Mouse (Mus musculus): ENCODE measurements at regions not wholly inside any gene's neighbourhood (a gene's known extent, or its start where the extent isn't known, plus 50 kb on each side); places are given as distances from the start of the nearest gene placed in this dataset.

DNA sequence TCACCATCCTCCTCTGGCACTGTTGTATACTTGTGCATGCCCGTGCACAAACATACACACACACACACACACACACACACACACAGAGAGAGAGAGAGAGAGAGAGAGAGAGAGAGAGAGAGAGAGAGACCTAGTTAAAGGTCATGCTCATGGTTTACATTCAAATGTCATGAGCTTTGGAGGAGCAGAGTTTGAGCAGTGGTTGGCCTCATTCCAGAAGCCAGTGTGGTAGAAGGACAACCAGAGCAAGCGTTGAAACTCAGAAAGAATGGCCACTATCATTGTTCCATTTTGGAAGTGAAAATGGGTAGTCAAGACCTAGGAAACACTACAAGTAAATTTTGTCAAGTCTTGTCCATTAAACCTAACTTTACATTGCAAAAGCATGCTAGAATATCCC is 79.6 kb upstream of the Frmd6 start:
- Histone ChIP-seq H3K36me3 (ENCODE audit: control insufficient read depth, insufficient read depth, low read length) (no peaks in the 10 kb centered on the region), H3K27ac (replicated peaks; ENCODE audit: low read depth, low read length) (no peak overlapping the region), H3K9me3 (ENCODE audit: control insufficient read depth, low read length) (no peaks in the 10 kb centered on the region), H3K4me2 (ENCODE audit: low read length) (no peak overlapping the region), H3K27me3 (ENCODE audit: control insufficient read depth, insufficient read depth, low read length) (no peaks in the 10 kb centered on the region), H3K9ac (replicated peaks; ENCODE audit: low read length) (no peak overlapping the region), H3K4me1 (ENCODE audit: control insufficient read depth, insufficient read depth, low read length) (no peaks in the 10 kb centered on the region), H3K4me3 (replicated peaks; ENCODE audit: low read depth, low read length) (no peak overlapping the region)
- ATAC-seq (ENCODE audit: low FRiP score, low TSS enrichment) (no peak), DNase-seq (no peak)
- 96% methylated on average over 2 of the region's 2 CpGs for WGBS

DNA sequence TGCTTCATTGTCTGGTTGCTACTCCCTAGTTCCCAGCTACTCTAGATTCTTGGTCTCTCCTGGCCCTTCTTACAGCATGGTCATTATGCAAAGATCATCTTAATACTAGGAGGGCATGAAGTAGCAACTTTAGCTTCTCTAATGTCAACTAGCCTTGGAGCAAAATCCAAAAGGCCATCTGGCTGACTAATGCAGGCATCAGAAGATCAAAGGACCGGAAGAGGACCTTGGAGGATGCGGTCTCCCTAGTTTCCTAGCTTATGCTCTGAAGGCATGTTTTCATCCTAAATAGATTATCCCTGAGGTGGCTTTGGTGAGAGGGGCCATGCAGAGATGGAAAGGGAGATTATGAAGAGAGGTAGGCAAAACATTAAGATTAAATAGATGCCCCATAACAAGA is 75.7 kb upstream of the Frmd6 start:
- no peak overlapping the region for H3K4me3 ChIP-seq (replicated peaks; ENCODE audit: low read depth, low read length)
- WGBS: 79% methylated on average over 2 of the region's 2 CpGs
- DNase-seq (no peak), ATAC-seq (ENCODE audit: low FRiP score, low TSS enrichment) (no peak)
- H3K9ac ChIP-seq (replicated peaks; ENCODE audit: low read length): no peak overlapping the region
- H3K9me3 ChIP-seq (ENCODE audit: control insufficient read depth, low read length): no peaks in the 10 kb centered on the region
- peaks cover 7% of the 10 kb centered on the region for H3K4me1 ChIP-seq (ENCODE audit: control insufficient read depth, insufficient read depth, low read length)
- H3K27ac ChIP-seq (replicated peaks; ENCODE audit: low read depth, low read length): no peak overlapping the region
- no peak overlapping the region for H3K4me2 ChIP-seq (ENCODE audit: low read length)
- no peaks in the 10 kb centered on the region for H3K27me3 ChIP-seq (ENCODE audit: control insufficient read depth, insufficient read depth, low read length)
- H3K36me3 ChIP-seq (ENCODE audit: control insufficient read depth, insufficient read depth, low read length): no peaks in the 10 kb centered on the region

DNA sequence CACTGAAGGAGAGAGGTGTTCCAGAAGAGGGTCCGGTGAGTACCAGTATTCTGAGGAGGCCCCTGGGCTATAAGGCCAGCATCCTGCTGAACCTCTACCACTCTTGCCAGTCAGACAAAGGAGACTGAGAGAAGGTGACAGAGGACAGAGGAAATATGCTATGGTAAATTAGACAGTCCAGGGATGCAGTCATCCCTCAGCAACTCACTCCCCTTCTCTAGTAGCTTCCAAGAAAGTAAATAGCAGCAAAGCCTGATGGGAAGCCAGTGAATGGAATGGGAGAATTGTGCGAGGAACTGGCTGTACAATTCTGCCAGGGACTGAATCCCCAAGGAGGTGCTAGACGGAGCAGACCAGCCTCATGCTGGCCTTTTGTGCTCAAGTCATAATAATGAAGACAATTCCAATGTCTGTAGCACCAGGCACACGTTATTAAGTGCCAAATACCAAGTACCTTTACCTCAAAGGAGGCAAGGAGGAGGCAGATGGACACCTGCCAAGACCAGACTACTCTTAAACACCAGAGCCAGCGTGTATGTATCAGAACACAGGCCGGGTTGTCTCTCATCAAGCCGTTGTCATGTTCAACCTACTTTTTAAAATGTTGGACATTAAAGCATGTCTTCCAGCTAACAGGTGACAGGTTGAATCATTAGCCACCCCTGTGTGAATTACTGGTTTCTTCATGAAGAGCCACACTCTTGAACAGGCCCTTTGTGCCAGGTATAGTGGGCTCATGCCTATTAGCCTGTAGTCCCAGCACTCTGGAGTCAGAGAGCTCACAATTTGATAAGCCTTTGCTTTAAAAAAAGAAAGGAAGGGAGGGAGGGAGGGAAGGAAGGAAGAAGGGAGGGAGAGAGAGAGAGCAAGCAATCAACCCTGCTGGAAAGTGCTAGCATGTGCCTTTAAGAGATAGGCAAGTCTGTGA is 74.4 kb upstream of the Frmd6 start:
- H3K4me3 ChIP-seq (replicated peaks; ENCODE audit: low read depth, low read length): no peak overlapping the region
- no peaks in the 10 kb centered on the region for H3K27me3 ChIP-seq (ENCODE audit: control insufficient read depth, insufficient read depth, low read length)
- no peak for DNase-seq
- no peak overlapping the region for H3K4me2 ChIP-seq (ENCODE audit: low read length)
- WGBS: 66% methylated on average over 7 of the region's 7 CpGs
- no peak overlapping the region for H3K27ac ChIP-seq (replicated peaks; ENCODE audit: low read depth, low read length)
- H3K4me1 ChIP-seq (ENCODE audit: control insufficient read depth, insufficient read depth, low read length): peaks cover 7% of the 10 kb centered on the region
- H3K9ac ChIP-seq (replicated peaks; ENCODE audit: low read length): no peak overlapping the region
- no peaks in the 10 kb centered on the region for H3K9me3 ChIP-seq (ENCODE audit: control insufficient read depth, low read length)
- no peak for ATAC-seq (ENCODE audit: low FRiP score, low TSS enrichment)
- H3K36me3 ChIP-seq (ENCODE audit: control insufficient read depth, insufficient read depth, low read length): no peaks in the 10 kb centered on the region

DNA sequence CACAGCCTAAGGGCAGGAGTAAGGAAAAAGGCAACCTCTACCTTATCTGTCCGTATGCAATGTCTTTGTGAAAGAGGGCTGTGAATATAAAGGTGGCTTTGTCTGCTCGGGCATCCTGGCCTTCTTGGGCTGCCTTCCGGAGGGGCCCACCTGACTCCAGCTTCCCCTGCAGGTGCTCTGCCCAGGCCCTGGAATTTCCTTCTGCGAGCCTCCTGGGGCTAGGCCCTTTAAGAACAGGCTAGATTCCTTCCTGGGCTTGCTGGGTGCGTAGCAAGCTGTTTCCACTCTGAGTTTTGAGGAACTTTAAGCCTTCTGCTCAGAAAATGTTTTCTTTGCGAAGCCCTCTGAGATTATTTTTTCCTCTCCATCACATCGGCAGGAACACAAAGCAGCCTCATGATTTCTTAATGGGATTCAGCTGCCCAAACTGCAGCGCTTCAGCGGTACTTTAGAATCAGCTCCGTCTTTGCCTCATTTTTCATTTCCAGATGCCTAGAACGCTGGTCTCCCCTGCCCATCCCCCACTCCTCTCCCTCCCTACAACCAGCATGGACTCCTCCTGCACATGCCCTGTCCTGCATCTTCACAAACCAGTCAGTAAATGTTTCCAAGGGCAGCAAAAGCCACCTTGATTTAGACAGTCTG is 72.9 kb upstream of the Frmd6 start:
- Histone ChIP-seq H3K9me3 (ENCODE audit: control insufficient read depth, low read length) (no peaks in the 10 kb centered on the region), H3K27me3 (ENCODE audit: control insufficient read depth, insufficient read depth, low read length) (no peaks in the 10 kb centered on the region), H3K4me2 (ENCODE audit: low read length) (peak overlapping the region; percentile 20; the same call in 1 of the 2 replicates), H3K4me3 (replicated peaks; ENCODE audit: low read depth, low read length) (no peak overlapping the region), H3K27ac (replicated peaks; ENCODE audit: low read depth, low read length) (peak overlapping the region; percentile 60), H3K9ac (replicated peaks; ENCODE audit: low read length) (no peak overlapping the region), H3K4me1 (ENCODE audit: control insufficient read depth, insufficient read depth, low read length) (peaks cover 7% of the 10 kb centered on the region), H3K36me3 (ENCODE audit: control insufficient read depth, insufficient read depth, low read length) (no peaks in the 10 kb centered on the region)
- WGBS: 29% methylated on average over 11 of the region's 11 CpGs
- peak; percentile 68 for DNase-seq
- no peak; the same call in 1 of the 2 replicates for ATAC-seq (ENCODE audit: low FRiP score, low TSS enrichment)

DNA sequence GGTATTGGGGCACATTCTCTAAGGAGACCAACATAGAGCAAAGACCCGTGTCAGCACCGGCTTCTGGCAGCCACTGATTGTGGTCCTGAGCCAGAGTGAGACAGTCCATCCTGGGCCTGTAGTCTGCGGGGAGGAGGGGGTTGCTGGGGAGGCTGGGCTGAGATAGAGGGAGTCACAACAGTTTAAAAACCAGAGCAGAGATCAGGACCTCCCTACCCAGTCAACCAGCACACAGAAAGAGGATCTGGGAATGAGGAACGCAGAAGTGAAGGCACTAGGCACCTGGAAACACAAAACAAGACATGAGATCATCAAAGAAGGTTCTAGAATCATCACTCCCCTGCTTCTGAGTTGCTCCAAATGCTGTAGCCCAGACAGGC is 72.4 kb upstream of the Frmd6 start:
- no peaks in the 10 kb centered on the region for H3K36me3 ChIP-seq (ENCODE audit: control insufficient read depth, insufficient read depth, low read length)
- no peak overlapping the region for H3K9ac ChIP-seq (replicated peaks; ENCODE audit: low read length)
- no peak overlapping the region for H3K4me3 ChIP-seq (replicated peaks; ENCODE audit: low read depth, low read length)
- DNase-seq: no peak
- ATAC-seq (ENCODE audit: low FRiP score, low TSS enrichment): no peak
- 0 out of 2 replicates have a peak overlapping the region, but pooled peaks have one; percentile 60 for H3K27ac ChIP-seq (replicated peaks; ENCODE audit: low read depth, low read length)
- no peak overlapping the region for H3K4me2 ChIP-seq (ENCODE audit: low read length)
- WGBS: 67% methylated on average over 4 of the region's 4 CpGs
- no peaks in the 10 kb centered on the region for H3K27me3 ChIP-seq (ENCODE audit: control insufficient read depth, insufficient read depth, low read length)
- H3K4me1 ChIP-seq (ENCODE audit: control insufficient read depth, insufficient read depth, low read length): peaks cover 7% of the 10 kb centered on the region
- H3K9me3 ChIP-seq (ENCODE audit: control insufficient read depth, low read length): no peaks in the 10 kb centered on the region

DNA sequence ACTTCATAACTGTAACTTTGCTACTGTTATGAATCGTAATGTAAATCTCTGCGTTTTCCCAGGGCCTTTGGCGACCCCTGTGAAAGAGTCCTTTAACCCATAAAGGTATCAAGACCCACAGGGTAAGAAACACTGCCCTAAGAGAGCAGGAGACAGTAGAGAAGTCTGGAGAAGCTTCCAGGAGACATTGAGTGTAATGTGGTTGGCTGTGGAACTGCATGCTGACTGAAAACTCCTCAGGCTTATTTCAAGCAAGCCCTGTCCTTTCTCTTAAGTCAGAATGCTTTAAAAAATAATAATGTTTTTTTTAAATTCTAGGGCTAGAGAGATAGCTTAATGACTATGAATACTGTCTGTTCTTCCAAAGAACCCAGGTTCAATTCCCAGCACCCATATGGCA is 71.9 kb upstream of the Frmd6 start:
- ATAC-seq (ENCODE audit: low FRiP score, low TSS enrichment) (no peak), DNase-seq (no peak)
- WGBS: 89% methylated on average over 3 of the region's 3 CpGs

DNA sequence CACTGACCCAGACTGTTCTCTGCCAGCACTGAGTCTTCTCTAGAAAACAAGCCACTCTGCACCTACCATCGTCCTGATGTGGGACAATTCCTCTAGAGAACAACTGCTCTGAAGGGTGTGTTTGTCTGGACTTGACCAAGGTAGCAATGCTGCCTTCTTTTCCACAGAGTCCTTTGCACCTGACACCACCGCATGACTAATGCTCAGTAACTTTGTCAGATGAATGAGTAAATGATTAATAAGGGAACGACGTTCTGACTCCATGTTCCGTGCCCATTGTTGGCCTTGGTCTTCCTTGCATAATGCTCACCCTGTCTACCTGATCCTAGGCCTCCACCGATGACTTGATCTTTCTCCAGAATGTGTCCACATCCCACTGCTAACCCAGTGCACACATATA is 67.2 kb upstream of the Frmd6 start:
- Histone ChIP-seq H3K9ac (replicated peaks; ENCODE audit: low read length) (no peak overlapping the region), H3K36me3 (ENCODE audit: control insufficient read depth, insufficient read depth, low read length) (no peaks in the 10 kb centered on the region)
- WGBS: 96% methylated on average over 6 of the region's 6 CpGs

More for the DNA sequence above, 71.9 kb upstream of the Frmd6 start:
- Histone ChIP-seq H3K4me2 (ENCODE audit: low read length) (no peak overlapping the region), H3K36me3 (ENCODE audit: control insufficient read depth, insufficient read depth, low read length) (no peaks in the 10 kb centered on the region), H3K27ac (replicated peaks; ENCODE audit: low read depth, low read length) (no peak overlapping the region), H3K4me1 (ENCODE audit: control insufficient read depth, insufficient read depth, low read length) (peaks cover 7% of the 10 kb centered on the region), H3K9ac (replicated peaks; ENCODE audit: low read length) (no peak overlapping the region), H3K9me3 (ENCODE audit: control insufficient read depth, low read length) (no peaks in the 10 kb centered on the region), H3K4me3 (replicated peaks; ENCODE audit: low read depth, low read length) (no peak overlapping the region), H3K27me3 (ENCODE audit: control insufficient read depth, insufficient read depth, low read length) (no peaks in the 10 kb centered on the region)

DNA sequence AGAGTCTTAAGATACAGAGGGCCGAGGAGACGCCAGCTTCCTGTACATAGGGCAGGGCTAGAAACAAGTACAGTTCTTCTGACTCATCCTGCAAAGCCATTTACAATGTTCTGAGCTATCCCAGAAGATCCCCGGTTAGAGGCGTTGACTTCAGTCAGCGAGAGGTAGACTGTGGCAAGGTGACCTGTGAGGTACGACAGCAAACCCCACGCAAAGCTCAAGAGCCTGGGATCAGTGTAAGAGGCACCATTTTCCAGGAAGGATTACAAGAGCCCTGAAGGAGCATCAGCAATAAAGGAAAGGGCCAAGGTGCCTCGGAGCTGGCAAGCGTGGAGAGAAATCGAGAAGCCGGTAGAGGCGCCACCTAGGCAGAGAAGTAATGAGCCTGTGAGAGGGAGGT is 61.8 kb upstream of the Frmd6 start:
- no peaks in the 10 kb centered on the region for H3K4me1 ChIP-seq (ENCODE audit: control insufficient read depth, insufficient read depth, low read length)
- no peak overlapping the region for H3K27ac ChIP-seq (replicated peaks; ENCODE audit: low read depth, low read length)
- 92% methylated on average over 12 of the region's 12 CpGs for whole genome bisulfite sequencing
- no peak overlapping the region for H3K4me2 ChIP-seq (ENCODE audit: low read length)
- no peaks in the 10 kb centered on the region for H3K27me3 ChIP-seq (ENCODE audit: control insufficient read depth, insufficient read depth, low read length)
- H3K36me3 ChIP-seq (ENCODE audit: control insufficient read depth, insufficient read depth, low read length): no peaks in the 10 kb centered on the region
- no peaks in the 10 kb centered on the region for H3K9me3 ChIP-seq (ENCODE audit: control insufficient read depth, low read length)
- H3K9ac ChIP-seq (replicated peaks; ENCODE audit: low read length): no peak overlapping the region
- ATAC-seq (ENCODE audit: low FRiP score, low TSS enrichment): no peak
- no peak overlapping the region for H3K4me3 ChIP-seq (replicated peaks; ENCODE audit: low read depth, low read length)
- no peak for DNase-seq

More for the DNA sequence above, 67.2 kb upstream of the Frmd6 start:
- Histone ChIP-seq H3K4me3 (replicated peaks; ENCODE audit: low read depth, low read length) (no peak overlapping the region), H3K4me2 (ENCODE audit: low read length) (no peak overlapping the region), H3K27ac (replicated peaks; ENCODE audit: low read depth, low read length) (no peak overlapping the region), H3K4me1 (ENCODE audit: control insufficient read depth, insufficient read depth, low read length) (no peaks in the 10 kb centered on the region), H3K9me3 (ENCODE audit: control insufficient read depth, low read length) (no peaks in the 10 kb centered on the region), H3K27me3 (ENCODE audit: control insufficient read depth, insufficient read depth, low read length) (no peaks in the 10 kb centered on the region)
- DNase-seq: no peak
- ATAC-seq (ENCODE audit: low FRiP score, low TSS enrichment): no peak

DNA sequence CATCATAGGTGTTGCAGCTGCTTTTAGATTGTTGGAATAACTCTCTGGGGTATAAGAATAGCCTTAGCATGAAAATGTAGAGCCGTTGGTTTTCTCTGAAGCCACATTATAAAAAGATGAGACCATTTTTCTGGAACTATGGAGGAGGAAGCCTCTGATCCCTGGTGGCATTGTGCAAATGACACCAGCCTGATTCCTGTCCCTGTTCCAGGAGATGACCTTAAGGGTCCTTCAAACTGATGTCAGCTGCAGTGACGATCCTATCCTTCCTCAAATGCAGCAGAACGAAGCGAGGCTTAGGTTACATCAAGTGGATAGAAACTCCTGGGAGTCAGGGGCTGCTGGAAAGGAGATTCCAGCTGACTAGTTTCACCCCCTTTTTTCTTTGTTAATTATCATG is 59.0 kb upstream of the Frmd6 start:
- no peak for ATAC-seq (ENCODE audit: low FRiP score, low TSS enrichment)
- Histone ChIP-seq H3K4me3 (replicated peaks; ENCODE audit: low read depth, low read length) (no peak overlapping the region), H3K27ac (replicated peaks; ENCODE audit: low read depth, low read length) (no peak overlapping the region), H3K4me2 (ENCODE audit: low read length) (no peak overlapping the region), H3K9ac (replicated peaks; ENCODE audit: low read length) (no peak overlapping the region), H3K27me3 (ENCODE audit: control insufficient read depth, insufficient read depth, low read length) (no peaks in the 10 kb centered on the region), H3K36me3 (ENCODE audit: control insufficient read depth, insufficient read depth, low read length) (no peaks in the 10 kb centered on the region), H3K9me3 (ENCODE audit: control insufficient read depth, low read length) (no peaks in the 10 kb centered on the region), H3K4me1 (ENCODE audit: control insufficient read depth, insufficient read depth, low read length) (no peaks in the 10 kb centered on the region)
- WGBS: 85% methylated on average over 4 of the region's 4 CpGs
- DNase-seq: no peak

Data from midbrain, embryonic 14.5 days (tissue).